ENCODE assay signal across 8 mouse cellular contexts in genomic region chr11:87638793-87639192, GRCm38 (mm10). TPM values are rescaled to one million over a fixed set of nuclear protein-coding genes. Genes with fewer than 3 reads are reported as not detected.
DNase-seq lines count a peak whose midpoint lies in the region; ATAC-seq and TF ChIP-seq lines count a peak whose summit lies in the region.

No protein-coding gene starts in this region.

- no peaks in the 10 kb centered on the region for H3K9me3 ChIP-seq in neural tube, embryonic 11.5 days (ENCODE audit: control insufficient read depth, low read length)
- H3K9me3 ChIP-seq in limb, embryonic 14.5 days (ENCODE audit: control insufficient read depth, low read length), result no peaks in the 10 kb centered on the region
- no peaks in the 10 kb centered on the region for H3K9me3 ChIP-seq in stomach, embryonic 16.5 days (replicated peaks; ENCODE audit: control insufficient read depth, low read length)

- TF ChIP-seq POLR2A in limb, embryonic 14.5 days (IDR thresholded peaks at IDR 0.05; ENCODE audit: borderline replicate concordance, extremely low read depth, insufficient read depth, insufficient read length), result no peak

- peak overlapping the region; percentile 24 for H3K4me3 ChIP-seq in neural tube, embryonic 11.5 days (ENCODE audit: low read depth, low read length)
- H3K4me3 ChIP-seq in limb, embryonic 14.5 days (replicated peaks; ENCODE audit: low read length), result peak overlapping the region; percentile 44
- H3K4me3 ChIP-seq in stomach, embryonic 16.5 days (replicated peaks; ENCODE audit: low read length), result peak overlapping the region; percentile 53

- peak; percentile 11 for DNase-seq in cerebellum, adult 8-10 months
- no peak for DNase-seq in cerebellum, adult 11-12 months
- DNase-seq in neural tube, embryonic 11.5 days (ENCODE audit: low spot score), result no peak
- no peak for DNase-seq in neural tube, embryonic 10.5 days (ENCODE audit: extremely low spot score, low spot score)
- DNase-seq in limb, embryonic 14.5 days (ENCODE audit: low spot score), result no peak
- DNase-seq in thymus, postnatal 25 days, result no peak
- DNase-seq in layer of hippocampus, adult 8-10 months (ENCODE audit: low spot score in 2 of 2), result no peak

- no peaks in the 10 kb centered on the region for H3K36me3 ChIP-seq in neural tube, embryonic 11.5 days (ENCODE audit: control insufficient read depth, insufficient read depth, low read length)
- no peaks in the 10 kb centered on the region; the same call in 1 of the 2 replicates for H3K36me3 ChIP-seq in limb, embryonic 14.5 days (ENCODE audit: control insufficient read depth, insufficient read depth, low read length)
- no peaks in the 10 kb centered on the region for H3K36me3 ChIP-seq in stomach, embryonic 16.5 days (ENCODE audit: control insufficient read depth, insufficient read depth, low read length)

- H3K4me1 ChIP-seq in neural tube, embryonic 11.5 days (ENCODE audit: control insufficient read depth, insufficient read depth, low read length), result 0 out of 2 replicates have a peak, but pooled peaks cover 2% of the 10 kb centered on the region
- H3K4me1 ChIP-seq in limb, embryonic 14.5 days (ENCODE audit: control insufficient read depth, insufficient read depth, low read length), result 0 out of 2 replicates have a peak, but pooled peaks cover 3% of the 10 kb centered on the region
- H3K4me1 ChIP-seq in stomach, embryonic 16.5 days (ENCODE audit: control insufficient read depth, insufficient read depth, low read length), result 0 out of 2 replicates have a peak, but pooled peaks cover 3% of the 10 kb centered on the region

- peak overlapping the region; percentile 55 for H3K9ac ChIP-seq in neural tube, embryonic 11.5 days (ENCODE audit: low read length)
- H3K9ac ChIP-seq in limb, embryonic 14.5 days (ENCODE audit: low read depth, low read length, severe bottlenecking), result peak overlapping the region; percentile 81
- peak overlapping the region; percentile 88 for H3K9ac ChIP-seq in stomach, embryonic 16.5 days (ENCODE audit: low read length)

- H3K4me2 ChIP-seq in neural tube, embryonic 11.5 days (ENCODE audit: low read depth), result peak overlapping the region; percentile 40
- H3K4me2 ChIP-seq in limb, embryonic 14.5 days (replicated peaks; ENCODE audit: low read depth, low read length, severe bottlenecking), result peak overlapping the region; percentile 75
- H3K4me2 ChIP-seq in stomach, embryonic 16.5 days (ENCODE audit: low read depth, low read length), result peak overlapping the region; percentile 91

- no peaks in the 10 kb centered on the region for H3K27me3 ChIP-seq in neural tube, embryonic 11.5 days (ENCODE audit: control insufficient read depth, insufficient read depth, low read length)
- H3K27me3 ChIP-seq in limb, embryonic 14.5 days (ENCODE audit: control insufficient read depth, insufficient read depth, low read length), result no peaks in the 10 kb centered on the region
- no peaks in the 10 kb centered on the region for H3K27me3 ChIP-seq in stomach, embryonic 16.5 days (ENCODE audit: control insufficient read depth, insufficient read depth, low read length)

- ATAC-seq in neural tube, embryonic 11.5 days (ENCODE audit: insufficient read depth, low FRiP score, low TSS enrichment), result no peak
- 0 out of 2 replicates have a peak, but pooled peaks have one; percentile 12 for ATAC-seq in limb, embryonic 14.5 days (ENCODE audit: low FRiP score, low read depth)
- peak; percentile 50; the same call in 1 of the 2 replicates for ATAC-seq in stomach, embryonic 16.5 days (ENCODE audit: insufficient read depth, low FRiP score)

- no peak overlapping the region for H3K27ac ChIP-seq in neural tube, embryonic 11.5 days (ENCODE audit: low read depth, low read length)
- no peak overlapping the region for H3K27ac ChIP-seq in limb, embryonic 14.5 days (replicated peaks; ENCODE audit: low read depth, low read length)
- H3K27ac ChIP-seq in stomach, embryonic 16.5 days (ENCODE audit: low read length), result no peak overlapping the region

- WGBS in neural tube, embryonic 11.5 days, result 18% methylated on average over 2 of the region's 2 CpGs
- WGBS in limb, embryonic 14.5 days, result 14% methylated on average over 2 of the region's 2 CpGs
- whole genome bisulfite sequencing in stomach, embryonic 16.5 days, result 22% methylated on average over 2 of the region's 2 CpGs

RNA-seq across cellular contexts. Expression of gene Hsf5, which starts 21.8 kb away (rescaled TPM):
- polyA plus RNA-seq in neural tube, embryonic 11.5 days (2014; fragmentation: Nextera tagmentation; extraction: Ambion mirVana), result 0.18 and 0.24 TPM in 2 replicates
- 0.15 and 0.26 TPM in 2 replicates for polyA plus RNA-seq in limb, embryonic 14.5 days (2012; rRNA removed)
- polyA plus RNA-seq in limb, embryonic 14.5 days (2014; fragmentation: Nextera tagmentation; extraction: Ambion mirVana), result 0.21 and 0.25 TPM in 2 replicates
- 0.10 and 0.14 TPM in 2 replicates for polyA plus RNA-seq in stomach, embryonic 16.5 days (2015; fragmentation: Nextera tagmentation; extraction: Ambion mirVana)
- total RNA-seq in layer of hippocampus, adult 8-10 months (2022), result under 1 TPM; 0.45 to 0.77 (median 0.57) TPM

RNA-seq across cellular contexts. Expression of gene Rnf43, which starts 23.7 kb away (rescaled TPM):
- 0.64 and 1.2 TPM in 2 replicates for polyA plus RNA-seq in neural tube, embryonic 11.5 days (2014; fragmentation: Nextera tagmentation; extraction: Ambion mirVana)
- 4.7 and 4.9 TPM in 2 replicates for polyA plus RNA-seq in limb, embryonic 14.5 days (2012; rRNA removed)
- 6.5 and 9.5 TPM in 2 replicates for polyA plus RNA-seq in limb, embryonic 14.5 days (2014; fragmentation: Nextera tagmentation; extraction: Ambion mirVana)
- polyA plus RNA-seq in stomach, embryonic 16.5 days (2015; fragmentation: Nextera tagmentation; extraction: Ambion mirVana), result 14.7 and 16.9 TPM in 2 replicates
- total RNA-seq in layer of hippocampus, adult 8-10 months (2022), result 1 to 10 TPM; 2.5 to 5.7 (median 3.6) TPM

RNA-seq across cellular contexts. Expression of gene Mtmr4, which starts 46.8 kb away (rescaled TPM):
- polyA plus RNA-seq in neural tube, embryonic 11.5 days (2014; fragmentation: Nextera tagmentation; extraction: Ambion mirVana), result 84.9 and 95.9 TPM in 2 replicates
- polyA plus RNA-seq in limb, embryonic 14.5 days (2012; rRNA removed), result 33.2 and 37.8 TPM in 2 replicates
- polyA plus RNA-seq in limb, embryonic 14.5 days (2014; fragmentation: Nextera tagmentation; extraction: Ambion mirVana), result 29.0 and 29.5 TPM in 2 replicates
- polyA plus RNA-seq in stomach, embryonic 16.5 days (2015; fragmentation: Nextera tagmentation; extraction: Ambion mirVana), result 27.0 and 28.6 TPM in 2 replicates
- total RNA-seq in layer of hippocampus, adult 8-10 months (2022), result 100 to 1,000 TPM in 1 of 4 experiments, 10 to 100 TPM in 3; 75.1 to 105 (median 86.8) TPM

Comparison
In these comparisons a context has a peak if more than half of its experiments do, and no peak if none do; other contexts are left out.
1. H3K4me2 ChIP-seq: peak in every context shown above with its lines; median percentile 91 in stomach, embryonic 16.5 days; 75 in limb, embryonic 14.5 days; 40 in neural tube, embryonic 11.5 days.